Mouse (Mus musculus) embryo, embryonic 11.5 days (tissue): ENCODE data around the gene Gda.

Source experiments
- DNase-seq: peaks from one replicate; pipeline ENCODE4 v3.0.0-alpha.2; 2012; ENCODE audit warnings: low read depth, low spot score

Gene Gda

DNA sequence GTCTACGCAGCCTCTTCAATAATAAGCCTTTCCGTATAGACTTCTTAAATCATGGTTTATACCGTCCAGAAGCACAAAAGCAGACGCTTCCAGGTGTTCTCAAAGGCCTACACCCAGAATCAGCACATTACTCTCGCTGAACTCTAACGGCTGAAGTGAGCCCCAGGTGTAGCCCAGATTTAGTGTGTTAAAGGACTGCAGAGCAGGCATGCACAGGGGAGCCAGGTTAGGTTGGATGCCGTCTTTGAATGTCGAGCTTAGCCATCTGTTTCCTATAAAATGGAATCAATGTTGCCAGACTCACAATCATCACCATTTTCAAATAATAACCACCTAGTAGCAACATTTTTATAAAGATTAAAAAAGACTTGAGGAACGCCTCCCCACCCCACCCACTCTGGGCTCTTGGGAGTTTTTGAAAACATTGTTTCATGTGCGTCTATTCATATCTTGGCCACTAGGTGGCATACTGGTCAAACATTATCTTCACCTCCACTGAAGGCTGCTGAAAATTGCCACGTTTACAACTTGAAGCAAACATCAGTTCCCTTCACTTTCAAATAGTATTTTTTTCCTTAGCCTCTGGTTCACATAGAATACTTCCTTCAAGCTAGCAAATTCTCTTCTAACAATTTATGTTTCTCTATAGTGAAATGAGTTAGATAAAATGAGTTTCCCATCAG, 100.0 kb downstream of the Gda start:
- DNase-seq: peak; percentile 62

DNA sequence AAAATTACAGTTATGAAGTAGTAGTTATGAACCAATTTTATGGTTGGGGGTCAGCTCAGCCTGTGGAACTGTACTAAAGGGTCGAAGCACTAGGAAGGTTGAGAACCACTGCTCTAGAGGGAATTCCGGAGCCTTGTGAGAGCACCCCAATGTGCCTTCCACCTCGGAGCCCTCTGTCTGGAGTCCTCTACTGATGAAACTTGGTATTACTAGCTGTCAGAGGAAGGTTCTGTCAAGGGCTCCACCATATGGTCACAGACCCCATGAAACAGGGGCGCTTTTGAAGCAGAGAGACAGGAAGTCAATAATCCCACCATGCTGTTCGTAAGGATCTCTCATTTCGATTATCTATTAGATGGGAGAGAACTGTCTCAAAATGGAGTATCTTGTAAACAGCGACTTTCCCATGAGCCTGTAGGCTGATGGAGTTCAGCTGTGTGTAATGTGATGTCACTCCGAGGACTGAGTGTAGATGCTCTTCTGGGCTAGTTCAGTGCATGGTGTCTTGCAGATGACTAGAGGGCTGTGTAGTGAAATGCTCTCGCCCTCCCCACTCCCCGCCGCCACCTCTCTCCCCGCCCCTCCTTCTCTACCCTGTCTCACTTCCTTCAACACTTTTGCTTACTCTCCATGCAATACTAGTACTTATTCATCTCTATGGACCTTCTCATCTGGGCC, 100.7 kb downstream of the Gda start:
- no peak for DNase-seq

DNA sequence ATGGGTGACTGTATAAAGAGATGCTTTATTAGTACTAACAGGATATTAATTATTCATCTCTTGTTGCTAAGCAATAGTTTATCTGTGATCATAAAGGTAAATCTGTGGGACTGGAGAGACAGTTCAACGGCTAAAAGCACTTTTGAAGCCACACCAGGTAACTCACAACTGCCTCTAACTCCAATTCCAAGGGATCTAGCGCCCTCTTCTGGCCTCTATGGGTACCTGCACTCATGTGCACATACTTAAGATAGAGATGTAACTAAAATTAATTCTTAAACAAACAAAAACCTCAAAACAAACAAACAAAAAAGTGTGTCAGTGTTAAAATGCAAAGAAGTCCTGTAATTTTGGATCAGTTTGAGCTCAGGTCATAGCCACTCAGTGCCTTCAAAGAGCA, 101.9 kb downstream of the Gda start:
- DNase-seq: no peak

DNA sequence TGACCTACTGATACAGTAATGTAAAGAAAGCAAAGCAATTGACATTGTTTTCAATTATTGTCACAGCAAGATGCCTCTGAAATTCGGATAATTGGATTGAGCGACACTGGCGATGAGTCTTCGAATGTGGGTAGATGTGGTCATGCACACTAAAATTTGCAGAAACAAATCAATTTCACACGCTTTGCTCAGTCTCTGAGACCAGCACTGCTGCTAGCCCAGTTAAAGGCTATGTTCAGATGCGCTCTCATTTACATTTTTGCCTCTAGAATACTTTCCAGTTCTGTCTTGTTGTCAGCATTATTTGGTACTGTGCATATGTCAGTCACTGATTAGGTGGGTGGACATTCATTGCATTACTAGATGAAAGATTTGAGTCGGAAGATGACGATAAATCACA, 102.5 kb downstream of the Gda start:
- DNase-seq: no peak

DNA sequence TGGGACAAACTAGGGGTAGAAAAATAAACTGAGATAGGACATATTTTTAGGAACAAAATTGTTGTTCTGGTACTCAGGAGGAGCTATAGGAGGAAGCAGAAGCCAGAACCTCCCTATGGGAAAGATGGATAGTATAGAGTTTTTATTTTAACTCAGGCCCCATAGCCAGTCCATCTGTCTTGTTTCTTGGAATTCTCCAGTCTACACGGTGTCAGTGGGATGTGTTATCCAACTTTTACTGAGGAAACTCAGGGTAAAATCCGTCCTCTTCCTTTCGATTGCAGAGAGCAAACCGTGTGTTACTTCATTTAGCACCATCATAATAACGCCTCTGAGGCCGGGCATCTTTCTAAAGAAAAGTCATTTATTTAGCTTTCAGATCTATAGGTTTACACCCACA, 104.1 kb downstream of the Gda start:
- no peak for DNase-seq

DNA sequence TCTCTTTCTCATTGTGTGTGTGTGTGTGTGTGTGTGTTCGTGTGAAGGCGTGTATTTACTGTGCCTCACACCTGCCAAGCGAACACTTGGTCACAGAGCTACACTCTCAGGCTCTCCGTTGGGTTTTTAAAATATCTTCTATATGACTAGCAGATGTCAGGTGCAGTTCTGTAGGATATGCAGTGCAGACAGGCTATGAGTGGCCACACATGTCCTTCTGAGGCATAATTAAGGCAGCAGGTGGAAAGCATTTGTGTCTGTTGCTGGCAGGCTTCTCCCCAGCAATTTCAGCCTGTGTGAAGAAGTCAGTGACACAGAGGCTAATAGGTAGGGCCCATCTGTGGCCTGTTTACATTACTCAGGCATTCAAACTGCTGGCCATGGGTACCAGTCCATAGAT, 104.7 kb downstream of the Gda start:
- DNase-seq: no peak

DNA sequence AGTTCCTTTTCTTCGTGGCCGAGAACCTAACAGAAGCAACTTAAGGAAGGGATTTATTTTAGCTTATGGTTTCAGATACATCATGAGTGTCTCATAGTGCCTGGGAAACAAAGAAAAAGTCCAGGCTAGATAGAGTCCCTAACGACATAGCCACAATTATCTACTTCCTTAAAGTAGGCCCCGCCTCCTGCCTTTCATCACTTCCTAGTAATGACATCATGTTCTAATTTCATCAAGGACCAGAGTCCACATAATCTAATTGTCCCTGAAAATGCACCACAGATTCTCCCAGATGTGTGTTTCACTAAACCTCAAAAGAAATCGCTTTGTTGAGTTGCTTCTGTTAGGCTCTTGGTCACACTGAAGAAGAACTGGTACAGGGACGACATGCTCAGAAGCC, 115.5 kb downstream of the Gda start:
- DNase-seq: no peak

DNA sequence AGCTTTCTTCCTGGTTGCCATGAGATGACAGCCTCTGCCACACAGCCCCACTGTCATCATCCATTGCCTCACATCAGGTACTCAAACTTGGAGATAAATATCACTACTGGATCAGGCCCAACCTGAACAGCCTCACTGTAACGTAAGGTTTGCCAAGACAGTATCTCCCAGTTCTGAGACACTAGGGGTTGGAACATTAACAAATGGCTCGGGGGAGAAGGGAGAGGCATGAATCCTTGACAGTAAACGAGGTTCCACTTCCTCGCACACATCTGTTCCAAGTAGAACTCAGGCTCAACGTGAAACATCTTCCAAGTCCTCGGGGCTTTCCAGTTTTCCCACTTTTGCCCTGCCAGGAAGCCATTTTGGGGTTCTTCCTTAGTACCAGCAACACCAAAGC, 123.6 kb downstream of the Gda start:
- DNase-seq: no peak

DNA sequence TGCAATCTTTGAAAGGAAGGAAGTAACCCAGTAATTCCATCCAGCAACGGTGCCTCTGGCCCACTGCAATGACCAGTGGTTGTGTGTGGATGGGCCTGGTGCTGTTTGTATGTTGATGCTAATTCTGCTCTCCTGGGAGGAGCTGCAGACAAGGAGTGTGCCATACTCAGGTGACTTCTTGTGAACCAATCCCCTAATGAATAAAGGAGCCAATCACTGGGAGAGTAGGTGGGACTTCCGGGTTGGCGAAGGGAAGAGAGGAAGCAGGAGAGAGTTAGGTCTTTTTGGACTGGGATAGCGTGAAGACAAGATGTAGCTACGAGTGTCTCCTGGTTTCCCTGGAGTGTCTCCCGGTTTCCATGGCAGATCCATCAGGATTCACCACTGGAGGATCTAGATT, 126.6 kb downstream of the Gda start:
- no peak for DNase-seq
